Mouse (Mus musculus): ENCODE measurements at regions not wholly inside any gene's neighbourhood (a gene's known extent, or its start where the extent isn't known, plus 50 kb on each side); places are given as distances from the start of the nearest gene placed in this dataset.

- DNase-seq (ENCODE audit: low read depth, low spot score), result no peak
Observed at GRCm38 (mm10) chr15:38569011-38569640, 1143.8 kb downstream of the 4930447A16Rik start.

- no peak for DNase-seq (ENCODE audit: low read depth, low spot score)
Observed at GRCm38 (mm10) chr15:38570144-38570543, 1144.8 kb downstream of the 4930447A16Rik start.

GRCm38 (mm10) chr15:38570735-38571134 lies 1145.4 kb downstream of the 4930447A16Rik start:
- no peak for DNase-seq (ENCODE audit: low read depth, low spot score)

- DNase-seq (ENCODE audit: low read depth, low spot score), result no peak
Observed at GRCm38 (mm10) chr15:38572652-38573051, 1147.3 kb downstream of the 4930447A16Rik start.

- DNase-seq (ENCODE audit: low read depth, low spot score), result no peak
Observed at GRCm38 (mm10) chr15:38574447-38574846, 1149.1 kb downstream of the 4930447A16Rik start.

- DNase-seq (ENCODE audit: low read depth, low spot score), result no peak
Observed at GRCm38 (mm10) chr15:38575254-38575653, 1149.9 kb downstream of the 4930447A16Rik start.

- DNase-seq (ENCODE audit: low read depth, low spot score), result no peak
Observed at GRCm38 (mm10) chr15:38577691-38578090, 1152.3 kb downstream of the 4930447A16Rik start.

- DNase-seq (ENCODE audit: low read depth, low spot score), result no peak
Observed at GRCm38 (mm10) chr15:38579481-38579880, 1154.1 kb downstream of the 4930447A16Rik start.

GRCm38 (mm10) chr15:38583500-38583899 lies 1158.1 kb downstream of the 4930447A16Rik start:
- DNase-seq (ENCODE audit: low read depth, low spot score), result no peak

- DNase-seq (ENCODE audit: low read depth, low spot score), result no peak
Observed at GRCm38 (mm10) chr15:38584425-38584824, 1159.1 kb downstream of the 4930447A16Rik start.

GRCm38 (mm10) chr15:38585610-38586009 lies 1160.3 kb downstream of the 4930447A16Rik start:
- no peak for DNase-seq (ENCODE audit: low read depth, low spot score)

GRCm38 (mm10) chr15:38586594-38586993 lies 1161.2 kb downstream of the 4930447A16Rik start:
- no peak for DNase-seq (ENCODE audit: low read depth, low spot score)

- DNase-seq (ENCODE audit: low read depth, low spot score), result no peak
Observed at GRCm38 (mm10) chr15:38588268-38588667, 1162.9 kb downstream of the 4930447A16Rik start.

- DNase-seq (ENCODE audit: low read depth, low spot score), result no peak
Observed at GRCm38 (mm10) chr15:38589010-38589409, 1163.7 kb downstream of the 4930447A16Rik start.

- no peak for DNase-seq (ENCODE audit: low read depth, low spot score)
Observed at GRCm38 (mm10) chr15:38589675-38590074, 1164.3 kb downstream of the 4930447A16Rik start.

- DNase-seq (ENCODE audit: low read depth, low spot score), result no peak
Observed at GRCm38 (mm10) chr15:38594095-38594494, 1168.7 kb downstream of the 4930447A16Rik start.

- DNase-seq (ENCODE audit: low read depth, low spot score), result no peak
Observed at GRCm38 (mm10) chr15:38594747-38595146, 1169.4 kb downstream of the 4930447A16Rik start.

- DNase-seq (ENCODE audit: low read depth, low spot score), result no peak
Observed at GRCm38 (mm10) chr15:38595820-38596219, 1170.5 kb downstream of the 4930447A16Rik start.

GRCm38 (mm10) chr15:38597458-38597857 lies 1172.1 kb downstream of the 4930447A16Rik start:
- DNase-seq (ENCODE audit: low read depth, low spot score), result no peak

- peak; percentile 76 for DNase-seq (ENCODE audit: low read depth, low spot score)
Observed at GRCm38 (mm10) chr15:38601436-38601835, 1176.1 kb downstream of the 4930447A16Rik start.

GRCm38 (mm10) chr15:38602187-38602870 lies 1177.0 kb downstream of the 4930447A16Rik start:
- DNase-seq (ENCODE audit: low read depth, low spot score), result peak; percentile 80

GRCm38 (mm10) chr15:38603918-38604317 lies 1178.6 kb downstream of the 4930447A16Rik start:
- no peak for DNase-seq (ENCODE audit: low read depth, low spot score)

GRCm38 (mm10) chr15:38607368-38607767 lies 1182.0 kb downstream of the 4930447A16Rik start:
- peak; percentile 83 for DNase-seq (ENCODE audit: low read depth, low spot score)

Data from CD4-positive, CD25-positive, alpha-beta regulatory T cell, adult 2 months (primary cell).